Mouse (Mus musculus) myocyte (in vitro differentiated cells): ENCODE data around the gene Trib3.

ENCODE experiments used
- CEBPB ChIP-seq: IDR thresholded peaks from 2 replicates; pipeline ENCODE4 v1.6.1; 2011; ENCODE audit warnings: mild to moderate bottlenecking, moderate library complexity; ENCODE audit not compliant: poor library complexity, insufficient read depth, severe bottlenecking
- POLR2AphosphoS2 ChIP-seq: IDR thresholded peaks from one replicate; pipeline ENCODE4 v1.6.1; 2011; ENCODE audit warnings: low read depth, control low read depth; ENCODE audit not compliant: insufficient read length

- TF ChIP-seq POLR2AphosphoS2: no peak
- no peak for TF ChIP-seq CEBPB
Observed at GRCm38 (mm10) chr2:152321558-152321957, 22.3 kb downstream of the Trib3 start.
